8 mouse cellular contexts compared by ENCODE assay signal in genomic region chr3:9500725-9501124, GRCm38 (mm10).
A peak's percentile ranks its signal among the peaks of the same experiment; 100 is the strongest.
DNase-seq lines count a peak whose midpoint lies in the region; ATAC-seq and TF ChIP-seq lines count a peak whose summit lies in the region.

No protein-coding gene starts in this region.

- H3K27ac ChIP-seq in CH12.LX (ENCODE audit: insufficient read depth, low read depth) = no peak overlapping the region
- peak overlapping the region; percentile 80 for H3K27ac ChIP-seq in forebrain, embryonic 14.5 days (ENCODE audit: low read depth, low read length)
- H3K27ac ChIP-seq in heart, embryonic 16.5 days (ENCODE audit: low read length) = peak overlapping the region; percentile 98
- no peak overlapping the region for H3K27ac ChIP-seq in liver, embryonic 12.5 days

- in situ Hi-C loops in CH12.LX (cut with MboI; ENCODE audit: low pct_ligation_motif_present, low pct_unique_long_range_greater_than_20kb, low sequenced_read_pairs) = no loop called here

- H3K4me3 ChIP-seq in CH12.LX (replicated peaks in 1 of 3; ENCODE audit: low read depth in 2 of 3, low read length in 2 of 3, poor library complexity in 1 of 3) = no peak overlapping the region
- H3K4me3 ChIP-seq in forebrain, embryonic 14.5 days (ENCODE audit: low read depth, low read length) = no peak overlapping the region
- no peak overlapping the region for H3K4me3 ChIP-seq in heart, embryonic 16.5 days (ENCODE audit: low read length)
- no peak overlapping the region for H3K4me3 ChIP-seq in liver, embryonic 12.5 days

- H3K4me2 ChIP-seq in CH12.LX (ENCODE audit: insufficient read depth, low read depth, poor library complexity, severe bottlenecking) = no peak overlapping the region
- H3K4me2 ChIP-seq in forebrain, embryonic 14.5 days (ENCODE audit: low read length) = peak overlapping the region; percentile 24; the same call in 1 of the 2 replicates
- H3K4me2 ChIP-seq in heart, embryonic 16.5 days (ENCODE audit: low read depth, low read length) = peak overlapping the region; percentile 41
- H3K4me2 ChIP-seq in liver, embryonic 12.5 days = no peak overlapping the region

- TF ChIP-seq POLR2A in CH12.LX (IDR thresholded peaks at IDR 0.05; ENCODE audit: low read depth, low read length) = no peak

- WGBS in forebrain, embryonic 14.5 days = 5% methylated on average over 6 of the region's 6 CpGs
- WGBS in heart, embryonic 16.5 days = 6% methylated on average over 6 of the region's 6 CpGs
- 19% methylated on average over 6 of the region's 6 CpGs for WGBS in liver, embryonic 12.5 days (ENCODE audit: insufficient replicate concordance)

- H3K79me2 ChIP-seq in CH12.LX (replicated peaks; ENCODE audit: control insufficient read depth, extremely low read depth, insufficient read depth, poor library complexity, severe bottlenecking) = no peaks in the 10 kb centered on the region

- no peak for TF ChIP-seq RAD21 in CH12.LX (IDR thresholded peaks at IDR 0.05; ENCODE audit: low read depth, low read length)

- TF ChIP-seq EP300 in CH12.LX (IDR thresholded peaks at IDR 0.05; ENCODE audit: low read length) = peak; percentile 56

- no peaks in the 10 kb centered on the region for H3K27me3 ChIP-seq in CH12.LX (replicated peaks)
- H3K27me3 ChIP-seq in forebrain, embryonic 14.5 days (replicated peaks; ENCODE audit: control insufficient read depth, insufficient read depth, low read length) = no peaks in the 10 kb centered on the region
- no peaks in the 10 kb centered on the region for H3K27me3 ChIP-seq in heart, embryonic 16.5 days (ENCODE audit: control insufficient read depth, insufficient read depth, low read length)
- H3K27me3 ChIP-seq in liver, embryonic 12.5 days (replicated peaks) = no peaks in the 10 kb centered on the region

- peak; percentile 96 for ATAC-seq in cerebellum, adult (ENCODE audit: insufficient number of reproducible peaks, low FRiP score, low TSS enrichment)
- ATAC-seq in forebrain, embryonic 14.5 days = peak; percentile 99
- ATAC-seq in heart, embryonic 16.5 days (replicated peaks; ENCODE audit: extremely low read depth, insufficient read depth, low FRiP score) = peak; percentile 98
- peak; percentile 76 for ATAC-seq in liver, embryonic 12.5 days

- H3K36me3 ChIP-seq in CH12.LX (replicated peaks in 1 of 2; ENCODE audit: control insufficient read depth in 1 of 2, insufficient read depth in 1 of 2, low read length in 1 of 2) = no peaks in the 10 kb centered on the region
- no peaks in the 10 kb centered on the region for H3K36me3 ChIP-seq in forebrain, embryonic 14.5 days (ENCODE audit: control insufficient read depth, insufficient read depth, low read length)
- no peaks in the 10 kb centered on the region for H3K36me3 ChIP-seq in heart, embryonic 16.5 days (ENCODE audit: control insufficient read depth, insufficient read depth)
- H3K36me3 ChIP-seq in liver, embryonic 12.5 days = no peaks in the 10 kb centered on the region

- dilution Hi-C loops in CH12.LX (cut with MboI; ENCODE audit: extremely low pct_ligation_motif_present, extremely low pct_unique_long_range_greater_than_20kb, low sequenced_read_pairs) = no loop called here

- no peak for TF ChIP-seq CTCF in CH12.LX (conservative IDR thresholded peaks at IDR 0.05 in 1 of 2, IDR thresholded peaks at IDR 0.05 in 1 of 2; ENCODE audit: low read depth in 2 of 2, low read length in 2 of 2)

- H3K9ac ChIP-seq in CH12.LX (ENCODE audit: insufficient read depth, low read depth) = no peak overlapping the region
- 0 out of 2 replicates have a peak overlapping the region, but pooled peaks have one; percentile 17 for H3K9ac ChIP-seq in forebrain, embryonic 14.5 days (ENCODE audit: low read length)
- H3K9ac ChIP-seq in heart, embryonic 16.5 days (ENCODE audit: low read length) = peak overlapping the region; percentile 56
- no peak overlapping the region for H3K9ac ChIP-seq in liver, embryonic 12.5 days

- DNase-seq in CH12.LX (ENCODE audit: extremely low read depth) = peak; percentile 86
- DNase-seq in forebrain, embryonic 14.5 days (ENCODE audit: low spot score) = peak; percentile 98
- peak; percentile 89 for DNase-seq in kidney, postnatal 14 days
- peak; percentile 72 for DNase-seq in neural tube, embryonic 10.5 days (ENCODE audit: extremely low spot score, low spot score)
- DNase-seq in thymus, postnatal 10 days (ENCODE audit: low spot score in 2 of 2) = peak; percentile 67 to 71

- H3K9me3 ChIP-seq in CH12.LX (replicated peaks; ENCODE audit: low read length) = no peaks in the 10 kb centered on the region
- H3K9me3 ChIP-seq in forebrain, embryonic 14.5 days (replicated peaks; ENCODE audit: control insufficient read depth, low read length) = no peaks in the 10 kb centered on the region
- H3K9me3 ChIP-seq in heart, embryonic 16.5 days (replicated peaks; ENCODE audit: control insufficient read depth, low read length) = no peaks in the 10 kb centered on the region
- no peaks in the 10 kb centered on the region for H3K9me3 ChIP-seq in liver, embryonic 12.5 days (replicated peaks)

- H3K4me1 ChIP-seq in CH12.LX (ENCODE audit: control insufficient read depth in 1 of 2, insufficient read depth in 2 of 2) = peaks cover 5 to 16% of the 10 kb centered on the region in 2 experiments
- H3K4me1 ChIP-seq in forebrain, embryonic 14.5 days (ENCODE audit: control insufficient read depth, insufficient read depth, low read length) = peaks cover 20% of the 10 kb centered on the region
- peaks cover 54% of the 10 kb centered on the region for H3K4me1 ChIP-seq in heart, embryonic 16.5 days (ENCODE audit: control insufficient read depth, insufficient read depth, low read length)
- H3K4me1 ChIP-seq in liver, embryonic 12.5 days = peaks cover 30% of the 10 kb centered on the region

TF ChIP-seq in CH12.LX, 34 proteins besides CTCF, POLR2A, EP300 and RAD21:
- TF ChIP-seq JUN (IDR thresholded peaks at IDR 0.05; ENCODE audit: insufficient read depth, low read depth, low read length) = peak; percentile 94
- no peak for TF ChIP-seq CHD1 (IDR thresholded peaks at IDR 0.05; ENCODE audit: low read depth, low read length)
- TF ChIP-seq KAT2A (IDR thresholded peaks at IDR 0.05; ENCODE audit: insufficient replicate concordance, low read length) = no peak
- TF ChIP-seq ELF1 (IDR thresholded peaks at IDR 0.05; ENCODE audit: low read depth, low read length) = no peak
- peak; percentile 54; the same call in 1 of the 2 replicates for TF ChIP-seq BHLHE40 (IDR thresholded peaks at IDR 0.05; ENCODE audit: low read depth, low read length)
- TF ChIP-seq NRF1 (IDR thresholded peaks at IDR 0.05; ENCODE audit: low read depth, low read length) = peak; percentile 81
- no peak for TF ChIP-seq MAFK (IDR thresholded peaks at IDR 0.05; ENCODE audit: insufficient replicate concordance, low read length)
- TF ChIP-seq ZKSCAN1 (IDR thresholded peaks at IDR 0.05; ENCODE audit: borderline replicate concordance, low read depth, low read length) = no peak
- TF ChIP-seq MAZ (IDR thresholded peaks at IDR 0.05; ENCODE audit: low read depth, low read length) = peak; percentile 59; the same call in 1 of the 2 replicates
- no peak for TF ChIP-seq ZNF384 (IDR thresholded peaks at IDR 0.05; ENCODE audit: low read depth, low read length)
- peak; percentile 84 for TF ChIP-seq JUND (conservative IDR thresholded peaks at IDR 0.05; ENCODE audit: low read depth, low read length)
- TF ChIP-seq MXI1 (IDR thresholded peaks at IDR 0.05; ENCODE audit: low read depth, low read length) = no peak
- TF ChIP-seq E2F4 (IDR thresholded peaks at IDR 0.05; ENCODE audit: insufficient replicate concordance, low read depth, low read length) = 0 out of 2 replicates have a peak, but pooled peaks have one; percentile 40
- no peak for TF ChIP-seq ZC3H11A (IDR thresholded peaks at IDR 0.05; ENCODE audit: low read depth, low read length)
- peak; percentile 31; the same call in 1 of the 2 replicates for TF ChIP-seq IRF4 (IDR thresholded peaks at IDR 0.05; ENCODE audit: low read depth, low read length)
- TF ChIP-seq ETS1 (conservative IDR thresholded peaks at IDR 0.05; ENCODE audit: low read depth, low read length) = peak; percentile 90
- no peak for TF ChIP-seq MAX (IDR thresholded peaks at IDR 0.05; ENCODE audit: low read length)
- TF ChIP-seq NELFE (IDR thresholded peaks at IDR 0.05; ENCODE audit: low read depth, low read length) = no peak
- no peak for TF ChIP-seq TBP (conservative IDR thresholded peaks at IDR 0.05; ENCODE audit: low read depth, low read length)
- no peak for TF ChIP-seq MYC (IDR thresholded peaks at IDR 0.05; ENCODE audit: low read depth, low read length)
- TF ChIP-seq TCF12 (IDR thresholded peaks at IDR 0.05; ENCODE audit: low read depth, low read length) = peak; percentile 59
- no peak for TF ChIP-seq ZMIZ1 (IDR thresholded peaks at IDR 0.05; ENCODE audit: low read depth, low read length)
- no peak for TF ChIP-seq GABPA (IDR thresholded peaks at IDR 0.05; ENCODE audit: insufficient replicate concordance, low read depth, low read length)
- no peak for TF ChIP-seq USF1 (IDR thresholded peaks at IDR 0.05; ENCODE audit: low read depth, low read length)
- no peak for TF ChIP-seq USF2 (conservative IDR thresholded peaks at IDR 0.05; ENCODE audit: low read depth, low read length)
- 0 out of 2 replicates have a peak, but pooled peaks have one; percentile 6 for TF ChIP-seq HCFC1 (IDR thresholded peaks at IDR 0.05; ENCODE audit: low read depth, low read length)

Comparison
In these comparisons a context has a peak if more than half of its experiments do, and no peak if none do; other contexts are left out.
1. H3K27ac ChIP-seq: peak in forebrain, embryonic 14.5 days (single experiment) and heart, embryonic 16.5 days (single experiment); none in CH12.LX (single experiment) and liver, embryonic 12.5 days (single experiment).
2. H3K4me2 ChIP-seq: peak in forebrain, embryonic 14.5 days (single experiment) and heart, embryonic 16.5 days (single experiment); none in CH12.LX (single experiment) and liver, embryonic 12.5 days (single experiment).
3. H3K9ac ChIP-seq: peak in forebrain, embryonic 14.5 days (single experiment) and heart, embryonic 16.5 days (single experiment); none in CH12.LX (single experiment) and liver, embryonic 12.5 days (single experiment).
4. Peak in every context shown above with its lines, with median percentiles within 50 percentile points of each other: DNase-seq and ATAC-seq.